Mouse (Mus musculus) kidney, embryonic 15.5 days (tissue): ENCODE measurements around the gene Olfr1493-ps1. TPM values are rescaled to one million over a fixed set of nuclear protein-coding genes. Genes with fewer than 3 reads are reported as not detected.

ENCODE experiments used
- ATAC-seq: fragments of 200-750 bp; cut with Nextera tagmentation; replicated peaks from 2 replicates; pipeline ENCODE4 v1.8.0; 2017; ENCODE audit warnings: moderate TSS enrichment; ENCODE audit not compliant: low FRiP score
- H3K27ac ChIP-seq: fragments of 300-500 bp; sonication (generic); 2 replicates; pipeline ENCODE4 v1.5.1; 2015; ENCODE audit warnings: mild to moderate bottlenecking, inconsistent platforms
- H3K27me3 ChIP-seq: fragments of 300-500 bp; sonication (generic); 2 replicates; pipeline ENCODE4 v1.6.1; 2015; ENCODE audit warnings: inconsistent platforms
- H3K36me3 ChIP-seq: fragments of 300-500 bp; sonication (generic); 2 replicates; pipeline ENCODE4 v1.6.1; 2015; ENCODE audit warnings: inconsistent platforms
- H3K4me1 ChIP-seq: fragments of 300-500 bp; sonication (generic); 2 replicates; pipeline ENCODE4 v1.6.1; 2015; ENCODE audit warnings: inconsistent platforms
- H3K4me2 ChIP-seq: fragments of 300-500 bp; sonication (generic); 2 replicates; pipeline ENCODE4 v1.6.1; 2015; ENCODE audit warnings: moderate library complexity, mild to moderate bottlenecking, inconsistent platforms
- H3K4me3 ChIP-seq: fragments of 300-500 bp; sonication (generic); replicated peaks from 2 replicates; pipeline ENCODE4 v1.5.1; 2015; ENCODE audit warnings: mild to moderate bottlenecking, inconsistent platforms
- H3K9ac ChIP-seq: fragments of 300-500 bp; sonication (generic); 2 replicates; pipeline ENCODE4 v1.6.1; 2015; ENCODE audit warnings: mild to moderate bottlenecking, inconsistent platforms
- H3K9me3 ChIP-seq: fragments of 300-500 bp; sonication (generic); replicated peaks from 2 replicates; pipeline ENCODE4 v1.6.1; 2016; ENCODE audit warnings: inconsistent platforms
- whole genome bisulfite sequencing: fragments of 180-500 bp; shearing (Covaris S2); methylation state at CpG from one replicate; pipeline ENCODE4 v1.1.7; 2015; ENCODE audit warnings: mixed read lengths; 5-methylcytosine and 5-hydroxymethylcytosine counted together
- polyA plus RNA-seq: library from polyadenylated mRNA; unstranded; fragments of >200 nt; fragmentation: Nextera tagmentation; extraction: Ambion mirVana; gene quantifications from 2 replicates; pipeline ENCODE4 v1.2.1, GENCODE M21; 2015

The Olfr1493-ps1 gene
- not detected in 2 replicates for polyA plus RNA-seq

DNA sequence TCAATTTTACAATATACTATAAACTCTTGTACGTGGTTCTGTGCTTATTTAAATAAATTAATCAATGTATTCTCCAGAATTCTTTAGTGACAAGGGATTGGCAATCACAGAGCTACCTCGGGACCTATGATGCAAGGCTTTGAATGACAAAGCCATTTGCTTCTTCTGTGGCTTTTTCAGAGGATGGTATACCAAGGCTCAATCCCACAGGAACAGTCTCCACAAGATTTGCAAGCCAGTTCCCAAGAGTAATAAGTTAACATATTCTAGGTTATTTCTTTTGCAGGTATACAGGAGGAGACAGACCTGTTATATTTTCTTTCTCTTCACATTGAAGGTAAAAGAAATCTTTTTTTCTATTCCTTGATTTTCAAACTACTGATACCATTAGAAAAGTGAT, at the start of gene Olfr1493-ps1:
Gene Olfr1493-ps1, plus strand, starts transcription at position 301 of the 400 bp plus-strand sequence.
- Histone ChIP-seq H3K4me3 (no peak within 1 kb of the TSS), H3K4me2 (no peak within 1 kb of the TSS), H3K36me3 (no peaks in the 10 kb centered on the region), H3K4me1 (no peaks in the 10 kb centered on the region), H3K9me3 (no peaks in the 10 kb centered on the region), H3K27ac (no peak within 1 kb of the TSS), H3K27me3 (no peaks in the 10 kb centered on the region), H3K9ac (no peak within 1 kb of the TSS)
- 63% methylated on average over 2 of the region's 2 CpGs for WGBS
- no peak for ATAC-seq

DNA sequence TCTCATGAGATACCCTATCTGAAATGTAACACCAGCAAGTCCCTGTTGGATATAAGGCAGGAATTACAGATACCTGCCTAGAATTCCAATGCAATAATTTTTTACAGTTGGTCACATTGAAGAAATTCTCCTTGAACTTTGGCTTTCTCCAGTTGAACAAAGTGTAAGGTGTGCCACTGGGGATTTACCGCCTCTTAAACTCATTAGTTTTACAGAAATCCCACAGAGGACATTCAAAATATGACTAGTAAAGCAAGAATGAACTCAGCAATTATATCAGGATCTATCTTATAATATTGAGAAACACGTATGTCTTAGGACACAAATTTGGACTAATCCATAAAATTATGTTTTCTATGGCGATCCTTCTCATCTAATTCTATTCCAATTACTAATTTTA, 26.1 kb upstream of the Olfr1493-ps1 start, which contains the start of gene Olfr1491:
Gene Olfr1491, plus strand, starts transcription at position 301 of the 400 bp plus-strand sequence.
- no peak within 1 kb of the TSS for H3K27ac ChIP-seq
- H3K9ac ChIP-seq, result no peak within 1 kb of the TSS
- WGBS, result 81% methylated on average over 3 of the region's 3 CpGs
- H3K4me1 ChIP-seq, result no peaks in the 10 kb centered on the region
- H3K9me3 ChIP-seq, result no peaks in the 10 kb centered on the region
- no peak for ATAC-seq
- no peak within 1 kb of the TSS for H3K4me3 ChIP-seq
- H3K27me3 ChIP-seq, result no peaks in the 10 kb centered on the region
- H3K4me2 ChIP-seq, result no peak within 1 kb of the TSS
- H3K36me3 ChIP-seq, result no peaks in the 10 kb centered on the region

DNA sequence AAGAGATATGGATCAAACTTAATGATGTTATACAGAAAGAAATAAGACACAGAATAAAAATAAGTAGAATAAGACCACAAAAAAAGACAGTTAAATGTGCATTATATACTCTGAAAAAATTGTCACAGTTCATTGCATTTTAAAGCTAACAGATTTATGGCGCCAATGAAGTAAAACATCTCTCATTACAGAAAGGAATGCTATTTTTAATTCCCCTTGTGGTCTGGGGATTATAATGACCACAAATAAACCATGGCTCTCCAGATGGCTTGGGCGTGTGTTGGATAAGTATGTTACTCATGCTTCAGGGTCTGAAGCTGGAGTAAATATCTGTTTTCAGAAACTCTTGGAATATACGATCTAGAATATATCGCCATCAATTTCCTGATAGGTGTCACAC, 16.4 kb downstream of the Olfr1493-ps1 start, which contains the start of gene Olfr1494:
Gene Olfr1494, plus strand, starts transcription at position 301 of the 400 bp plus-strand sequence.
- H3K27ac ChIP-seq, result no peak within 1 kb of the TSS
- ATAC-seq, result no peak
- no peak within 1 kb of the TSS for H3K4me3 ChIP-seq
- 78% methylated on average over 4 of the region's 4 CpGs for WGBS
- no peaks in the 10 kb centered on the region for H3K9me3 ChIP-seq
- no peaks in the 10 kb centered on the region for H3K4me1 ChIP-seq
- no peak within 1 kb of the TSS for H3K9ac ChIP-seq
- no peaks in the 10 kb centered on the region for H3K27me3 ChIP-seq
- no peak within 1 kb of the TSS for H3K4me2 ChIP-seq
- H3K36me3 ChIP-seq, result no peaks in the 10 kb centered on the region

DNA sequence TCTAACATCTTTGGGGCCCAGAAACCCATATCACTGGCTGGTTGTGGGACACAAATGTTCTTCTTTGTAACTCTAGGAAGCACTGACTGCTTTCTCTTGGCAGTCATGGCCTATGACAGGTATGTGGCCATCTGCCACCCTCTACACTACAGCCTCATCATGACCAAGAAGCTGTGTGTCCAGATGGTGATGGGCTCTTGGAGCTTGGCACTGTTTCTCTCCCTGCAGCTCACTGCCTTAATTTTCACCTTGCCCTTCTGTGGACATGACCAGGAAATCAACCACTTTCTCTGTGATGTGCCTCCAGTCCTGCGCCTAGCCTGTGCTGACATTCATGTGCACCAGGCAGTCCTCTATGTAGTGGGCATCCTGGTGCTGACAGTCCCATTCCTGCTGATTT, 26.3 kb downstream of the Olfr1493-ps1 start:
- Histone ChIP-seq H3K4me2 (no peak overlapping the region), H3K36me3 (no peaks in the 10 kb centered on the region), H3K9me3 (no peaks in the 10 kb centered on the region), H3K9ac (no peak overlapping the region), H3K4me1 (no peaks in the 10 kb centered on the region), H3K27me3 (no peaks in the 10 kb centered on the region), H3K27ac (no peak overlapping the region), H3K4me3 (no peak overlapping the region)
- WGBS, result 97% methylated on average over 1 of the region's 1 CpGs
- ATAC-seq, result no peak

DNA sequence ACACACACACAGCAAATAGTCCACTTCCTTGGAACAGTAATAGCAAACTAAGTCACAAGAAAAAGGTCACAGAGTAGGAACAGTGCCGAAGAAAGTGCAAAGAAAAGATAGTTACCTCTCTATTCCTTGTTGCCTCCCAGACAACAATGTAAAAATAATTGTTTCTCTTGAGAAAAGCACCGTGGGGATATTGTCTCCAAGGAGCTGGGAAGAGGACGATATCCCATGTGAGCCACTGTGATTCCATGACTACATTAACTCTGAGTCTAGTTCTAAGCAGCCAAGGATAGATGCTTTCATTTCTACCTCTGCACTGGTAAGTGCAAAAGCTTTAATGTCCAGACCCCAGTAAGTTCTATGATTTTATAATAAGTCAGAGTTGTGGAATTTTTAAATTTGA, 41.2 kb downstream of the Olfr1493-ps1 start, which contains the start of gene Olfr1495:
Gene Olfr1495, plus strand, starts transcription at position 301 of the 400 bp plus-strand sequence.
- ATAC-seq, result no peak
- Histone ChIP-seq H3K9me3 (no peaks in the 10 kb centered on the region), H3K36me3 (no peaks in the 10 kb centered on the region), H3K4me3 (no peak within 1 kb of the TSS), H3K27ac (no peak within 1 kb of the TSS), H3K4me1 (no peaks in the 10 kb centered on the region), H3K4me2 (no peak within 1 kb of the TSS), H3K9ac (no peak within 1 kb of the TSS), H3K27me3 (no peaks in the 10 kb centered on the region)
- WGBS, result 85% methylated on average over 3 of the region's 3 CpGs

DNA sequence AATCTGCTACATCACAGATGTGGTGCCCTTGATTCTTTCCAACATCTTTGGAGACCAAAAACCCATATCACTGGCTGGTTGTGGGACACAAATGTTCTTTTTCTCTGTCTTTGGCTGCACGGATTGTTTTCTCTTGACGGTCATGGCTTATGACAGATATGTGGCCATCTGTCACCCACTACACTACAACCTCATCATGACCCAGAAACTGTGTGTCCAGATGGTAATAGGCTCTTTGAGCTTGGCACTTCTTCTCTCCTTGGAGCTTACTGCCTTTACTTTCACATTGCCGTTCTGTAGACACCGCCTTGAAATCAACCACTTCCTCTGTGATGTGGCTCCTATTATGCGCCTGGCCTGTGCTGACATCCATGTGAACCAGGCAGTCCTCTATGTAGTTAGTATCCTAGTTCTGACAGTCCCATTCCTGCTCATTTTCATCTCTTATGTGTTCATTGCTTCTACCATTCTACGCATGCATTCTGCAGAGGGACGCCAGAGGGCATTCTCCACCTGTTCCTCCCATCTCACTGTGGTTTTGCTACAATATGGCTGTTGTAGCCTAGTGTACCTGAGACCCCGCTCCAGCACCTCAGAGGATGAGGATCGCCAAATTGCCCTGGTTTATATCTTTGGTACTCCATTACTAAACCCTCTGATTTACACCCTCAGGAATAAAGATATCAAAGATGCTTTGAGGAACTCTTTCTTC, 45.6 kb downstream of the Olfr1493-ps1 start:
- Histone ChIP-seq H3K27me3 (no peaks in the 10 kb centered on the region), H3K9me3 (no peaks in the 10 kb centered on the region), H3K27ac (no peak overlapping the region), H3K36me3 (no peaks in the 10 kb centered on the region), H3K4me2 (no peak overlapping the region), H3K9ac (no peak overlapping the region), H3K4me1 (no peaks in the 10 kb centered on the region), H3K4me3 (no peak overlapping the region)
- 89% methylated on average over 9 of the region's 9 CpGs for WGBS
- no peak for ATAC-seq

DNA sequence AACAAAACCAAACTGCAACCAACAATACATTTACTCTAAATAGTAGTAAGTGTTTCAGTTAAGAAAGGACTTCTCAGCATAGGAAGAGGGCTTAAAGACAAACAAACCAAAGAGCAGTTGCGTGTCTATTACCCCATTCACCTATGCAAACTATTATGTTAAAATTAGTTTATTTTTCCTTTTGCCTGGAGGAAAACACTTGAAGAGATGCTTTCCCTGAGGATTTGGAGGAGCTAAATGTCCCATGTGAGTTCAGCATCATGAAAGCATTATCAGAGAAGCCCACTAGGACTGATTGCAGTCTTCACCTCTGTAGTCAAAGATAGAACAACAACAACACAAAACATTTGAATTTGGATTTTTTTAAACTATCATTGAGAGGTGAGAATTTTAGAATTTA, 54.5 kb downstream of the Olfr1493-ps1 start, which contains the start of gene Olfr1496:
Gene Olfr1496, plus strand, starts transcription at position 301 of the 400 bp plus-strand sequence.
- H3K4me3 ChIP-seq, result no peak within 1 kb of the TSS

More for the DNA sequence above, 54.5 kb downstream of the Olfr1493-ps1 start, which contains the start of gene Olfr1496:
- no peak within 1 kb of the TSS for H3K9ac ChIP-seq
- H3K9me3 ChIP-seq, result no peaks in the 10 kb centered on the region
- WGBS, result 89% methylated on average over 1 of the region's 1 CpGs
- no peaks in the 10 kb centered on the region for H3K27me3 ChIP-seq
- H3K27ac ChIP-seq, result no peak within 1 kb of the TSS
- H3K4me1 ChIP-seq, result no peaks in the 10 kb centered on the region
- H3K4me2 ChIP-seq, result no peak within 1 kb of the TSS
- H3K36me3 ChIP-seq, result no peaks in the 10 kb centered on the region
- no peak for ATAC-seq

Other genes with a start within 250 kb of the Olfr1493-ps1 start
- gene Olfr1475, start 243.1 kb upstream of the Olfr1493-ps1 start, polyA plus RNA-seq, result not detected in 2 replicates
- not detected in 2 replicates for gene Olfr1477, start 222.7 kb upstream of the Olfr1493-ps1 start, polyA plus RNA-seq
- not detected in 2 replicates for gene Olfr1480, start 195.4 kb upstream of the Olfr1493-ps1 start, polyA plus RNA-seq
- gene Olfr1484, start 139.8 kb upstream of the Olfr1493-ps1 start, polyA plus RNA-seq, result not detected in 2 replicates
- gene Olfr1487, start 105.9 kb upstream of the Olfr1493-ps1 start, polyA plus RNA-seq, result not detected in 2 replicates
- not detected in 2 replicates for gene Olfr1489, start 91.7 kb upstream of the Olfr1493-ps1 start, polyA plus RNA-seq
- not detected in 2 replicates for gene Olfr1490, start 72.2 kb upstream of the Olfr1493-ps1 start, polyA plus RNA-seq
- gene Olfr1491, start 26.0 kb upstream of the Olfr1493-ps1 start, polyA plus RNA-seq, result not detected in 2 replicates
- gene Olfr1494, start 16.4 kb downstream of the Olfr1493-ps1 start, polyA plus RNA-seq, result not detected in 2 replicates
- gene Olfr1495, start 41.3 kb downstream of the Olfr1493-ps1 start, polyA plus RNA-seq, result not detected in 2 replicates
- gene Olfr1496, start 54.6 kb downstream of the Olfr1493-ps1 start, polyA plus RNA-seq, result not detected in 2 replicates
- not detected in 2 replicates for gene Olfr1497, start 74.9 kb downstream of the Olfr1493-ps1 start, polyA plus RNA-seq
- not detected in 2 replicates for gene Olfr1499, start 96.2 kb downstream of the Olfr1493-ps1 start, polyA plus RNA-seq
- gene Olfr1500, start 107.2 kb downstream of the Olfr1493-ps1 start, polyA plus RNA-seq, result not detected in 2 replicates
- gene Olfr1501, start 127.4 kb downstream of the Olfr1493-ps1 start, polyA plus RNA-seq, result not detected in 2 replicates
- gene Olfr1502, start 138.5 kb downstream of the Olfr1493-ps1 start, polyA plus RNA-seq, result not detected in 2 replicates
- gene Olfr1504, start 174.7 kb downstream of the Olfr1493-ps1 start, polyA plus RNA-seq, result not detected in 2 replicates
- gene Olfr1505, start 190.3 kb downstream of the Olfr1493-ps1 start, polyA plus RNA-seq, result not detected in 2 replicates